Mouse (Mus musculus): ENCODE results near the gene Selenoo. TPM values are rescaled to one million over a fixed set of nuclear protein-coding genes. Genes with fewer than 3 reads are reported as not detected.
A peak's percentile ranks its signal among the peaks of the same experiment; 100 is the strongest.

Selenoo gene
- polyA plus RNA-seq, 1 experiment from 2014 or later, result 21.0 TPM

- Histone ChIP-seq H3K9me3 (no peaks in the 10 kb centered on the region), H3K36me3 (no peaks in the 10 kb centered on the region), H3K9ac (no peak overlapping the region), H3K4me2 (replicated peaks) (no peak overlapping the region), H3K4me1 (peaks cover 34% of the 10 kb centered on the region), H3K27ac (no peak overlapping the region), H3K4me3 (no peak overlapping the region), H3K27me3 (peaks cover 86% of the 10 kb centered on the region)
- ATAC-seq (ENCODE audit: insufficient number of reproducible peaks, insufficient read depth, low FRiP score, low TSS enrichment), result no peak
- WGBS, result 84% methylated on average over 11 of the region's 11 CpGs
These were observed 56.1 kb downstream of the Selenoo start for GRCm38 (mm10) chr15:89144965-89145364.

GRCm38 (mm10) chr15:89145813-89146350 lies 57.0 kb downstream of the Selenoo start:
- H3K4me2 ChIP-seq (replicated peaks), result peak overlapping the region; percentile 95
- WGBS, result 75% methylated on average over 24 of the region's 24 CpGs
- peaks cover 30% of the 10 kb centered on the region for H3K4me1 ChIP-seq
- no peaks in the 10 kb centered on the region for H3K36me3 ChIP-seq
- H3K9ac ChIP-seq, result no peak overlapping the region
- H3K9me3 ChIP-seq, result no peaks in the 10 kb centered on the region
- H3K27ac ChIP-seq, result no peak overlapping the region
- peaks cover 79% of the 10 kb centered on the region for H3K27me3 ChIP-seq
- no peak overlapping the region for H3K4me3 ChIP-seq
- no peak for ATAC-seq (ENCODE audit: insufficient number of reproducible peaks, insufficient read depth, low FRiP score, low TSS enrichment)

- Histone ChIP-seq H3K9me3 (no peaks in the 10 kb centered on the region), H3K27me3 (peaks cover 73% of the 10 kb centered on the region), H3K27ac (no peak overlapping the region), H3K4me1 (peaks cover 25% of the 10 kb centered on the region), H3K36me3 (no peaks in the 10 kb centered on the region), H3K4me2 (replicated peaks) (peak overlapping the region; percentile 95), H3K4me3 (peak overlapping the region; percentile 26), H3K9ac (peak overlapping the region; percentile 41)
- no peak for ATAC-seq (ENCODE audit: insufficient number of reproducible peaks, insufficient read depth, low FRiP score, low TSS enrichment)
- WGBS, result 2% methylated on average over 27 of the region's 27 CpGs
These were observed 57.7 kb downstream of the Selenoo start for GRCm38 (mm10) chr15:89146537-89146936.

- Histone ChIP-seq H3K27ac (no peak overlapping the region), H3K4me1 (peaks cover 25% of the 10 kb centered on the region), H3K4me3 (peak overlapping the region; percentile 26), H3K9me3 (no peaks in the 10 kb centered on the region), H3K27me3 (peaks cover 69% of the 10 kb centered on the region), H3K9ac (peak overlapping the region; percentile 41), H3K4me2 (replicated peaks) (peak overlapping the region; percentile 95), H3K36me3 (no peaks in the 10 kb centered on the region)
- ATAC-seq (ENCODE audit: insufficient number of reproducible peaks, insufficient read depth, low FRiP score, low TSS enrichment), result no peak
- WGBS, result 9% methylated on average over 16 of the region's 16 CpGs
These were observed 58.1 kb downstream of the Selenoo start for GRCm38 (mm10) chr15:89147024-89147423.

- no peaks in the 10 kb centered on the region for H3K36me3 ChIP-seq
- H3K4me1 ChIP-seq, result peaks cover 25% of the 10 kb centered on the region
- WGBS, result 20% methylated on average over 10 of the region's 10 CpGs
- peaks cover 65% of the 10 kb centered on the region for H3K27me3 ChIP-seq
- H3K9me3 ChIP-seq, result no peaks in the 10 kb centered on the region
- no peak overlapping the region for H3K27ac ChIP-seq
- H3K4me3 ChIP-seq, result 0 out of 2 replicates have a peak overlapping the region, but pooled peaks have one; percentile 26
- H3K4me2 ChIP-seq (replicated peaks), result peak overlapping the region; percentile 95
- ATAC-seq (ENCODE audit: insufficient number of reproducible peaks, insufficient read depth, low FRiP score, low TSS enrichment), result no peak
- H3K9ac ChIP-seq, result no peak overlapping the region
These were observed 58.6 kb downstream of the Selenoo start for GRCm38 (mm10) chr15:89147456-89147855.

GRCm38 (mm10) chr15:89147895-89148294 lies 59.0 kb downstream of the Selenoo start:
- Histone ChIP-seq H3K4me3 (peak overlapping the region; percentile 66; the same call in 1 of the 2 replicates), H3K27me3 (peaks cover 60% of the 10 kb centered on the region), H3K9me3 (no peaks in the 10 kb centered on the region), H3K27ac (no peak overlapping the region), H3K36me3 (no peaks in the 10 kb centered on the region), H3K9ac (no peak overlapping the region), H3K4me1 (peaks cover 25% of the 10 kb centered on the region), H3K4me2 (replicated peaks) (peak overlapping the region; percentile 95)
- 52% methylated on average over 4 of the region's 4 CpGs for WGBS
- no peak for ATAC-seq (ENCODE audit: insufficient number of reproducible peaks, insufficient read depth, low FRiP score, low TSS enrichment)

GRCm38 (mm10) chr15:89148496-89149270 lies 59.8 kb downstream of the Selenoo start:
- H3K36me3 ChIP-seq, result peaks cover 4% of the 10 kb centered on the region; the same call in 1 of the 2 replicates
- peaks cover 25% of the 10 kb centered on the region for H3K4me1 ChIP-seq
- no peaks in the 10 kb centered on the region for H3K9me3 ChIP-seq
- WGBS, result 7% methylated on average over 25 of the region's 25 CpGs
- H3K27ac ChIP-seq, result peak overlapping the region; percentile 69
- peaks cover 54% of the 10 kb centered on the region for H3K27me3 ChIP-seq
- peak overlapping the region; percentile 68 for H3K9ac ChIP-seq
- H3K4me2 ChIP-seq (replicated peaks), result peak overlapping the region; percentile 95
- ATAC-seq (ENCODE audit: insufficient number of reproducible peaks, insufficient read depth, low FRiP score, low TSS enrichment), result no peak
- H3K4me3 ChIP-seq, result peak overlapping the region; percentile 66

- WGBS, result under 1% methylated on average over 61 of the region's 61 CpGs
- peak; percentile 31; the same call in 1 of the 2 replicates for ATAC-seq (ENCODE audit: insufficient number of reproducible peaks, insufficient read depth, low FRiP score, low TSS enrichment)
- peak within 1 kb of the TSS; percentile 66 for H3K4me3 ChIP-seq
- H3K4me1 ChIP-seq, result peaks cover 25% of the 10 kb centered on the region
- H3K9me3 ChIP-seq, result no peaks in the 10 kb centered on the region
- H3K4me2 ChIP-seq (replicated peaks), result peak within 1 kb of the TSS; percentile 95
- peak within 1 kb of the TSS; percentile 68 for H3K9ac ChIP-seq
- peaks cover 12% of the 10 kb centered on the region for H3K36me3 ChIP-seq
- peak within 1 kb of the TSS; percentile 69 for H3K27ac ChIP-seq
- peaks cover 54% of the 10 kb centered on the region for H3K27me3 ChIP-seq
These were observed 60.6 kb downstream of the Selenoo start, which contains the start of gene Mapk11 for GRCm38 (mm10) chr15:89149271-89150040. Gene Mapk11 (minus strand): TSS chr15:89149628.

Other genes starting within 250 kb of the Selenoo start
- 50.6 and 56.9 TPM in 2 replicates for gene Pim3, start 226.9 kb upstream of the Selenoo start, polyA plus RNA-seq (2016; fragmentation: Nextera tagmentation; extraction: Ambion mirVana)
- gene Ttll8, start 134.7 kb upstream of the Selenoo start, polyA plus RNA-seq (2016; fragmentation: Nextera tagmentation; extraction: Ambion mirVana), result not detected in 2 replicates
- 0.59 and 1.1 TPM in 2 replicates for gene Mlc1, start 110.1 kb upstream of the Selenoo start, polyA plus RNA-seq (2016; fragmentation: Nextera tagmentation; extraction: Ambion mirVana)
- gene Mov10l1, start 106.2 kb upstream of the Selenoo start, polyA plus RNA-seq (2016; fragmentation: Nextera tagmentation; extraction: Ambion mirVana), result 0.38 TPM in 1 of 2 replicates, not detected in the other
- 0.45 and 0.46 TPM in 2 replicates for gene Panx2, start 29.4 kb upstream of the Selenoo start, polyA plus RNA-seq (2016; fragmentation: Nextera tagmentation; extraction: Ambion mirVana)
- gene Trabd, start 14.0 kb upstream of the Selenoo start, polyA plus RNA-seq (2016; fragmentation: Nextera tagmentation; extraction: Ambion mirVana), result 49.1 and 50.9 TPM in 2 replicates
- 20.7 and 23.8 TPM in 2 replicates for gene Tubgcp6, start 34.0 kb downstream of the Selenoo start, polyA plus RNA-seq (2016; fragmentation: Nextera tagmentation; extraction: Ambion mirVana)
- 20.1 and 21.6 TPM in 2 replicates for gene Hdac10, start 39.6 kb downstream of the Selenoo start, polyA plus RNA-seq (2016; fragmentation: Nextera tagmentation; extraction: Ambion mirVana)
- 7.5 and 7.6 TPM in 2 replicates for gene Mapk12, start 51.6 kb downstream of the Selenoo start, polyA plus RNA-seq (2016; fragmentation: Nextera tagmentation; extraction: Ambion mirVana)
- gene Mapk11, start 60.5 kb downstream of the Selenoo start, polyA plus RNA-seq (2016; fragmentation: Nextera tagmentation; extraction: Ambion mirVana), result 14.0 and 16.4 TPM in 2 replicates
- gene Plxnb2, start 91.7 kb downstream of the Selenoo start, polyA plus RNA-seq (2016; fragmentation: Nextera tagmentation; extraction: Ambion mirVana), result 169 and 182 TPM in 2 replicates
- gene Dennd6b, start 107.4 kb downstream of the Selenoo start, polyA plus RNA-seq (2016; fragmentation: Nextera tagmentation; extraction: Ambion mirVana), result 30.2 and 30.3 TPM in 2 replicates
- 38.9 and 41.9 TPM in 2 replicates for gene Ppp6r2, start 122.5 kb downstream of the Selenoo start, polyA plus RNA-seq (2016; fragmentation: Nextera tagmentation; extraction: Ambion mirVana)
- gene Sbf1, start 226.2 kb downstream of the Selenoo start, polyA plus RNA-seq (2016; fragmentation: Nextera tagmentation; extraction: Ambion mirVana), result 60.9 and 61.6 TPM in 2 replicates
- gene Adm2, start 233.6 kb downstream of the Selenoo start, polyA plus RNA-seq (2016; fragmentation: Nextera tagmentation; extraction: Ambion mirVana), result 0.18 TPM in 1 of 2 replicates, not detected in the other
- not detected in 2 replicates for gene Miox, start 245.3 kb downstream of the Selenoo start, polyA plus RNA-seq (2016; fragmentation: Nextera tagmentation; extraction: Ambion mirVana)

Measured in embryonic facial prominence, embryonic 12.5 days (tissue).